Mouse (Mus musculus) CH12.LX (cell line): Measurements from ENCODE around the gene Zgrf1.

ENCODE experiments used
- CTCF ChIP-seq, 2 experiments: IDR thresholded peaks in 1 of 2; conservative IDR thresholded peaks in 1 of 2; 2 replicates each; pipeline ENCODE4 v1.5.1; 2011 to 2012; ENCODE audit warnings: low read depth in 2 of 2, low read length in 2 of 2, improper control_type of control experiment in 1 of 2, inconsistent platforms in 1 of 2, mild to moderate bottlenecking in 1 of 2, moderate library complexity in 1 of 2
- EP300 ChIP-seq: IDR thresholded peaks from 2 replicates; pipeline ENCODE4 v1.6.1; 2011; ENCODE audit warnings: low read length, improper control_type of control experiment
- MAZ ChIP-seq: IDR thresholded peaks from 2 replicates; pipeline ENCODE4 v1.6.1; 2012; ENCODE audit warnings: low read depth, mild to moderate bottlenecking, inconsistent platforms, low read length, improper control_type of control experiment, moderate library complexity

- TF ChIP-seq MAZ (no peak), EP300 (no peak), CTCF (conservative IDR thresholded peaks at IDR 0.05 in 1 of 2, IDR thresholded peaks at IDR 0.05 in 1 of 2; ENCODE audit: low read depth in 2 of 2, low read length in 2 of 2) (no peak)
Measured at GRCm38 (mm10) chr3:127525188-127525819, 28.0 kb upstream of the Zgrf1 start.
